Mouse (Mus musculus) limb, embryonic 11.5 days (tissue): ENCODE measurements around the gene Hacd1. TPM values are rescaled to one million over a fixed set of nuclear protein-coding genes. Genes with fewer than 3 reads are reported as not detected.

ENCODE experiments used
- ATAC-seq: fragments of 200-750 bp; cut with Nextera tagmentation; 2 replicates; pipeline ENCODE4 v1.8.0; 2017; ENCODE audit warnings: low read depth; ENCODE audit not compliant: insufficient number of reproducible peaks, low FRiP score, low TSS enrichment
- DNase-seq: peaks from one replicate; pipeline ENCODE4 v3.0.0-alpha.2; 2015; ENCODE audit warnings: low spot score
- H3K27ac ChIP-seq: fragments of 300-500 bp; sonication (generic); replicated peaks from 2 replicates; pipeline ENCODE4 v1.5.1; 2014; ENCODE audit warnings: low read depth, mild to moderate bottlenecking, low read length
- H3K27me3 ChIP-seq: fragments of 300-500 bp; sonication (generic); 2 replicates; pipeline ENCODE4 v1.6.1; 2014; ENCODE audit warnings: mild to moderate bottlenecking, low read length, mixed read lengths; ENCODE audit not compliant: control insufficient read depth, insufficient read depth
- H3K36me3 ChIP-seq: fragments of 300-500 bp; sonication (generic); 2 replicates; pipeline ENCODE4 v1.6.1; 2014; ENCODE audit warnings: mild to moderate bottlenecking, low read length, moderate library complexity, mixed read lengths; ENCODE audit not compliant: control insufficient read depth, insufficient read depth
- H3K4me1 ChIP-seq: fragments of 300-500 bp; sonication (generic); 2 replicates; pipeline ENCODE4 v1.6.1; 2014; ENCODE audit warnings: low read length, mixed read lengths; ENCODE audit not compliant: control insufficient read depth, insufficient read depth
- H3K4me2 ChIP-seq: fragments of 300-500 bp; sonication (generic); 2 replicates; pipeline ENCODE4 v1.6.1; 2014; ENCODE audit warnings: low read depth, mild to moderate bottlenecking, moderate library complexity; ENCODE audit not compliant: severe bottlenecking
- H3K4me3 ChIP-seq: fragments of 300-500 bp; sonication (generic); 2 replicates; pipeline ENCODE4 v1.5.1; 2014; ENCODE audit warnings: low read depth, low read length
- H3K9ac ChIP-seq: fragments of 300-500 bp; sonication (generic); 2 replicates; pipeline ENCODE4 v1.6.1; 2014; ENCODE audit warnings: mild to moderate bottlenecking, low read length
- H3K9me3 ChIP-seq: fragments of 300-500 bp; sonication (generic); 2 replicates; pipeline ENCODE4 v1.6.1; 2016; ENCODE audit warnings: low read length; ENCODE audit not compliant: control insufficient read depth
- WGBS: fragments of 180-500 bp; shearing (Covaris S2); extraction: QIAGEN DNeasy Blood & Tissue Kit; methylation state at CpG from one replicate; pipeline ENCODE4 v1.1.7; 2014; 5-methylcytosine and 5-hydroxymethylcytosine counted together
- polyA plus RNA-seq: library from polyadenylated mRNA; unstranded; fragments of >200 nt; fragmentation: Nextera tagmentation; extraction: Ambion mirVana; gene quantifications from 2 replicates; pipeline ENCODE4 v1.2.1, GENCODE M21; 2014

The Hacd1 gene
- polyA plus RNA-seq, 1 experiment from 2014 or later, result 42.6 TPM

DNA sequence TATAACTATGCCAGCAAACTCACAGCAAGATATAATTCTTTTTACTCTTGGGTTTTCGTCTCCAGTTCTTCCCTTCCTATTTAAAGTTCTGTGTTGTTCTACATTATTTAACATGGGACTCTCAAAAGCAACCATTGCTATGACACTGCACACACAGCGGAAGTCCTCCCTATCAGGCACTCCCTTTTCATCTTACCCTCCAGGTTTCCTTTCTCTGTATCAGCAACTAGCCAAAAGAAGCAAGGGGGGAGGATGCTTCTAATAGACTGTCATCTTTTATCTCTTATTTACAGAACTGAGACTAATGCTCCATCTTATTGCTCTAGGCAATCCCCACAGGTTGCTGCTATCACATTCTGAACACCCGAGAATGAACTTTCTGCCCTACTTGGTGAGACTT, 120.6 kb downstream of the Hacd1 start:
- DNase-seq (no peak), ATAC-seq (no peak)
- no peaks in the 10 kb centered on the region for H3K9me3 ChIP-seq
- no peak overlapping the region for H3K9ac ChIP-seq
- H3K27me3 ChIP-seq, result no peaks in the 10 kb centered on the region
- H3K4me2 ChIP-seq, result no peak overlapping the region
- H3K36me3 ChIP-seq, result no peaks in the 10 kb centered on the region
- H3K4me1 ChIP-seq, result no peaks in the 10 kb centered on the region
- no peak overlapping the region for H3K27ac ChIP-seq
- WGBS, result 85% methylated on average over 3 of the region's 3 CpGs
- no peak overlapping the region for H3K4me3 ChIP-seq

DNA sequence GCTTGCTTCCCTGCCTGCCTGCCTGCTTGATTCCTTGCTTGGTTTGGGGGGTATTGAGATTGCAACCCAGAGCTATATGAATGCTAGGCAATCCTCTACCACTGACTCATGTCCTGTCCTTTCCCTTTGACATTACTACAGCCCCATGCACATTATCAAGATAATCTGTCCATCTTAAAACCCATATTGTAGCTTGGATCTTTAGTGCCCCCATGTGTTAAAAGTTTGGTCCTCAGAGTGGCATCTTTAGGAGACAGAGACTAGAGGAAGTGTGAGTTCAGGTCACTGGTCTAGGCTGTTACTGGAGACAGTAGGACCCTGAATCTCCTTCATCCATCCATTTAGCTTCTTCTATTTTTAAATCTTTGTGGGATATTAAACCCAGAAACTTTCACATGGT, 123.7 kb downstream of the Hacd1 start:
- no peak overlapping the region for H3K27ac ChIP-seq
- no peak overlapping the region for H3K4me3 ChIP-seq
- H3K4me2 ChIP-seq, result no peak overlapping the region
- DNase-seq (no peak), ATAC-seq (no peak)
- H3K4me1 ChIP-seq, result no peaks in the 10 kb centered on the region
- H3K9ac ChIP-seq, result no peak overlapping the region
- no peaks in the 10 kb centered on the region for H3K27me3 ChIP-seq
- H3K9me3 ChIP-seq, result no peaks in the 10 kb centered on the region
- no peaks in the 10 kb centered on the region for H3K36me3 ChIP-seq

DNA sequence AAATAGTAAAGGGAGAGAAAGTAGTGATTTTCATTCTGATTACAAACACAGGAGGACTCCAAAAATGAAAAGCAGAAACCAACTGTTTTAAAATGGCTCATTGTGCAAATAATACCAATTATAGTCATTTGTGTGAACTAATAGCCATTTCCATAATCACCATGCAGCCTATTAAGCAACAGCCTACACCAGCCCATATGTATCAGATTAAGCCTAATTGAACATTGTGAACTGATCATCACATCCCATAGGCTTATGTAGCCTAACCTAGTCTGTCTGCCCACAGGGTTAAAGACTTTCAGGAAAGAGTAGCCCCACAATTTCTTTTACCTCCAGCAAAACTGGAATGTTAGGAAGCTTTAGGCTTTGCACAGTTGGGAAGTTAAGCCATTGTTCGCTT, 125.2 kb downstream of the Hacd1 start:
- no peak overlapping the region for H3K9ac ChIP-seq
- no peaks in the 10 kb centered on the region for H3K36me3 ChIP-seq
- ATAC-seq (no peak), DNase-seq (no peak)
- no peaks in the 10 kb centered on the region for H3K27me3 ChIP-seq
- H3K9me3 ChIP-seq, result no peaks in the 10 kb centered on the region
- 65% methylated on average over 1 of the region's 1 CpGs for WGBS
- H3K4me3 ChIP-seq, result no peak overlapping the region
- no peaks in the 10 kb centered on the region for H3K4me1 ChIP-seq
- no peak overlapping the region for H3K27ac ChIP-seq
- H3K4me2 ChIP-seq, result no peak overlapping the region

DNA sequence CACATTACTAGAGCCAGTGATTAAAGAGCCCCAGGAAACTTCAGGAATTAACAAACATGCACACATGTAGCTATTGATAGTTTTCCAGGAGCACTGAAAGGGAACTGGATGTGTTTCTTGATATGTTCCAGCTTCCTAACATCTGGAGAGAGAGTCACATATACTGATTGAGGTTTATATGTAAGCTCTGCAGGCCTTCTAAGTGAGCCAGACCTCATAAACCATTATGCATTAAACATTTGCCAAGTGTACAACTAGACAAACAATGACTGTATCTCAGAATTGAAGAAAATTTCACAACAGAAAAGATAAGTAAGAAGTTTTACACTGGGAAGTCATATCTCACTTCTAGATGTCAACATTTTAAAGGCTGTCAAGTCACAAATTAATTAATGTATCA, 167.4 kb downstream of the Hacd1 start:
- no peak for DNase-seq
- H3K27me3 ChIP-seq, result no peaks in the 10 kb centered on the region

DNA sequence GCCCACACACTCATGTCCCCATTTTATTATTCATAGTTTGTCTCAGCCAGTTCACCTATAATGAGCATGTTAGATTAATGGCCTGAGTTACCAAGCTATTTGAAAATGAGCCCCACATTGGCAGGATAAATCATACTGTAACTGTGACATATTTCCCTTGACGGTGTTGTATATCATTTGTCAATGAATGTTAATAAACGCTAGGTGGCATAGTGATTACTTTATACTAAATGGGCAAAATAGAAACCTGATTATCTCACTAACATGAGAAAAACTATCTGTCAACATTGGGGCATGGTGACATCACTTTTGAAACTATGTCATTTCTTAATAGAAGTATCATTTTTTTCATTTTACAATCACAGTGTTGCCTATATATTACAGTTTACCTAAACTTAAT, 198.5 kb downstream of the Hacd1 start:
- H3K4me1 ChIP-seq, result no peaks in the 10 kb centered on the region
- H3K4me2 ChIP-seq, result no peak overlapping the region
- no peak overlapping the region for H3K27ac ChIP-seq
- 71% methylated on average over 2 of the region's 2 CpGs for WGBS
- DNase-seq (no peak), ATAC-seq (no peak)
- H3K9me3 ChIP-seq, result no peaks in the 10 kb centered on the region
- H3K36me3 ChIP-seq, result no peaks in the 10 kb centered on the region
- no peaks in the 10 kb centered on the region for H3K27me3 ChIP-seq
- no peak overlapping the region for H3K9ac ChIP-seq
- H3K4me3 ChIP-seq, result no peak overlapping the region

More for the DNA sequence above, 167.4 kb downstream of the Hacd1 start:
- no peak overlapping the region for H3K4me3 ChIP-seq
- H3K36me3 ChIP-seq, result no peaks in the 10 kb centered on the region
- H3K4me1 ChIP-seq, result no peaks in the 10 kb centered on the region
- 0 out of 2 replicates have a peak, but pooled peaks have one; percentile 35 for ATAC-seq
- no peak overlapping the region for H3K4me2 ChIP-seq
- no peak overlapping the region for H3K27ac ChIP-seq
- no peaks in the 10 kb centered on the region for H3K9me3 ChIP-seq
- H3K9ac ChIP-seq, result no peak overlapping the region

GRCm38 (mm10) chr2:13855510-13855909, 200.4 kb downstream of the Hacd1 start:
- no peaks in the 10 kb centered on the region for H3K4me1 ChIP-seq
- H3K27me3 ChIP-seq, result no peaks in the 10 kb centered on the region
- H3K9ac ChIP-seq, result no peak overlapping the region
- DNase-seq (peak; percentile 25), ATAC-seq (no peak)
- H3K36me3 ChIP-seq, result no peaks in the 10 kb centered on the region
- H3K27ac ChIP-seq, result no peak overlapping the region
- H3K9me3 ChIP-seq, result no peaks in the 10 kb centered on the region
- no peak overlapping the region for H3K4me2 ChIP-seq
- 69% methylated on average over 3 of the region's 3 CpGs for WGBS
- no peak overlapping the region for H3K4me3 ChIP-seq

GRCm38 (mm10) chr2:13836310-13836709, 219.6 kb downstream of the Hacd1 start:
- Histone ChIP-seq H3K27ac (no peak overlapping the region), H3K9ac (no peak overlapping the region), H3K4me2 (no peak overlapping the region), H3K27me3 (no peaks in the 10 kb centered on the region), H3K4me3 (no peak overlapping the region), H3K36me3 (no peaks in the 10 kb centered on the region), H3K9me3 (no peaks in the 10 kb centered on the region), H3K4me1 (no peaks in the 10 kb centered on the region)
- no peak for ATAC-seq
- WGBS, result 83% methylated on average over 3 of the region's 3 CpGs
- no peak for DNase-seq

DNA sequence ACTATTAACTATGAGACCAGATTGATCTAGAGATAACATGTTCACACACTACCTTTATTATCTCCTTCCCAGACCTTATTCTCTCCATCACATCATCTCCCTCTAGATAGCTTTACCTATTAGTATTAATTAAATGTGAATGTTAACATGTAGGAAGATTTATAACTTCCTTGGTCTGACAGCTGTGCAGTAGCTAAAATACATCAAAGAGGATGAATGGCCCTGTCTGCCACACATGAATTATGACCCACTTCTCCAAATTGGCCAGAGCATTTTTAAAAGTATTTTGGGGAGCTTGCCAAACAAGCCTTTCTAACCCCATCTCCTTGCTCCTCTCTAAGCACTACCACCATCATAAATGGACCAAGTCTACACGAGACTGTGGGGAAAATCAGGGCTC, 220.9 kb downstream of the Hacd1 start:
- WGBS, result 45% methylated on average over 1 of the region's 1 CpGs
- H3K27me3 ChIP-seq, result no peaks in the 10 kb centered on the region

DNA sequence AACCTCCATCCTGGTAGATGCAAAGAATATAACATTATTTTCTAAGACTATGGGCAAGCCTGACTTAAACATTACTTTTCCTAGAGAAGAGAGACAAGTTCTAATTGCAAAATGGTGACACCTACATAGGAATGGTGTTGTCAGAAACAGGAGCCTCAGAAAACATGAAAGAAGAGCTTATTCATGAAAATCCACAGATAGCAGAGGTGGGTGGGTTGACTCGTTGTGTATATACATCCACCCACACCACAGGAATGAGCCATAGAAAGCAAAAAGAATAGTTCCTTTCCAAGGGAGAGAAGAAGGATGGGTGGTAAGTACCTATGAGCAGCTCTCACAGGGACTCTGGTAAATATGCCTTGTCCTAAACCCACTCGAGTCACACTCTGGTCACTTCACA, 239.3 kb downstream of the Hacd1 start:
- 83% methylated on average over 2 of the region's 2 CpGs for WGBS
- Histone ChIP-seq H3K9ac (no peak overlapping the region), H3K27me3 (no peaks in the 10 kb centered on the region), H3K36me3 (no peaks in the 10 kb centered on the region), H3K4me2 (no peak overlapping the region), H3K4me1 (no peaks in the 10 kb centered on the region), H3K27ac (no peak overlapping the region), H3K9me3 (no peaks in the 10 kb centered on the region), H3K4me3 (no peak overlapping the region)
- ATAC-seq (no peak), DNase-seq (no peak)

More for the DNA sequence above, 220.9 kb downstream of the Hacd1 start:
- H3K4me3 ChIP-seq, result no peak overlapping the region
- ATAC-seq (no peak), DNase-seq (no peak)
- no peak overlapping the region for H3K27ac ChIP-seq
- no peaks in the 10 kb centered on the region for H3K4me1 ChIP-seq
- H3K4me2 ChIP-seq, result no peak overlapping the region
- H3K9me3 ChIP-seq, result no peaks in the 10 kb centered on the region
- no peak overlapping the region for H3K9ac ChIP-seq
- H3K36me3 ChIP-seq, result no peaks in the 10 kb centered on the region
